Mouse (Mus musculus) C2C12 (cell line): ENCODE data around the gene Itgb2. TPM values are rescaled to one million over a fixed set of nuclear protein-coding genes. Genes with fewer than 3 reads are reported as not detected.

Experiments
- H3K27me3 ChIP-seq: one replicate; pipeline ENCODE4 v1.6.1; 2011; ENCODE audit not compliant: control insufficient read depth, insufficient read depth, insufficient read length
- H3K36me3 ChIP-seq: one replicate; pipeline ENCODE4 v1.6.1; 2011; ENCODE audit not compliant: control insufficient read depth, insufficient read depth
- H3K4me3 ChIP-seq: one replicate; pipeline ENCODE4 v1.5.1; 2011; ENCODE audit warnings: mild to moderate bottlenecking, control low read depth; ENCODE audit not compliant: poor library complexity, insufficient read depth, severe bottlenecking
- H3K79me2 ChIP-seq: one replicate; pipeline ENCODE4 v1.6.1; 2011; ENCODE audit not compliant: control insufficient read depth, insufficient read depth
- H3K79me3 ChIP-seq: one replicate; pipeline ENCODE4 v1.6.1; 2011; ENCODE audit warnings: low read depth, control low read depth
- H3ac ChIP-seq: one replicate; pipeline ENCODE3; 2011; ENCODE audit warnings: low read depth; ENCODE audit not compliant: control insufficient read depth, insufficient read length
- CEBPB ChIP-seq: IDR thresholded peaks from one replicate; pipeline ENCODE4 v1.6.1; 2011; ENCODE audit warnings: low read depth, mild to moderate bottlenecking, control low read depth, moderate library complexity
- CTCF ChIP-seq: IDR thresholded peaks from one replicate; pipeline ENCODE4 v1.5.1; 2011; ENCODE audit not compliant: control insufficient read depth, insufficient read depth, insufficient read length
- FOSL1 ChIP-seq: IDR thresholded peaks from one replicate; pipeline ENCODE4 v1.8.0; 2011; ENCODE audit warnings: mild to moderate bottlenecking, low read length; ENCODE audit not compliant: poor library complexity, insufficient read depth, severe bottlenecking
- MAX ChIP-seq: IDR thresholded peaks from one replicate; pipeline ENCODE4 v1.6.1; 2011; ENCODE audit warnings: mild to moderate bottlenecking, control low read depth
- MYOD1 ChIP-seq: IDR thresholded peaks from one replicate; pipeline ENCODE4 v1.6.1; 2011; ENCODE audit warnings: low read depth; ENCODE audit not compliant: control insufficient read depth, insufficient read length
- MYOG ChIP-seq: IDR thresholded peaks from one replicate; pipeline ENCODE4 v1.6.1; 2011; ENCODE audit not compliant: control insufficient read depth, insufficient read length; ENCODE audit errors: extremely low read depth
- USF1 ChIP-seq: IDR thresholded peaks from one replicate; pipeline ENCODE4 v1.6.1; 2011; ENCODE audit warnings: low read depth, mild to moderate bottlenecking, control low read depth, moderate library complexity
- polyA plus RNA-seq: library from polyadenylated mRNA; unstranded; fragments of >200 nt; fragmentation: generic; extraction: Trizol; gene quantifications from one replicate; pipeline ENCODE4 v1.2.1, GENCODE M21; 2012; ENCODE audit warnings: missing spikeins

Gene Itgb2
- polyA plus RNA-seq, 1 experiment, result 0.47 TPM

- Histone ChIP-seq H3K36me3 (no peaks in the 10 kb centered on the region), H3K27me3 (no peaks in the 10 kb centered on the region), H3K79me2 (no peaks in the 10 kb centered on the region), H3ac (no peak overlapping the region), H3K4me3 (no peak overlapping the region), H3K79me3 (no peaks in the 10 kb centered on the region)
- TF ChIP-seq CTCF, result no peak
- no peak for TF ChIP-seq MYOG
- peak; percentile 99 for TF ChIP-seq MAX
- TF ChIP-seq USF1, result peak; percentile 33
- TF ChIP-seq CEBPB, result peak; percentile 52
- TF ChIP-seq MYOD1, result peak; percentile 11
- peak; percentile 80 for TF ChIP-seq FOSL1
These were observed 40.1 kb downstream of the Itgb2 start for GRCm38 (mm10) chr10:77569973-77570658.

- no peaks in the 10 kb centered on the region for H3K79me2 ChIP-seq
- H3ac ChIP-seq, result no peak overlapping the region
- H3K4me3 ChIP-seq, result no peak overlapping the region
- H3K79me3 ChIP-seq, result no peaks in the 10 kb centered on the region
- TF ChIP-seq MYOD1 (no peak), CTCF (no peak), CEBPB (no peak), MAX (no peak), USF1 (no peak), MYOG (no peak), FOSL1 (no peak)
- H3K36me3 ChIP-seq, result no peaks in the 10 kb centered on the region
- H3K27me3 ChIP-seq, result no peaks in the 10 kb centered on the region
These were observed 42.2 kb downstream of the Itgb2 start for GRCm38 (mm10) chr10:77572225-77572624.

- H3K4me3 ChIP-seq, result no peak overlapping the region
- H3K79me2 ChIP-seq, result no peaks in the 10 kb centered on the region
- TF ChIP-seq MYOG (no peak), USF1 (no peak), FOSL1 (no peak), MAX (no peak), MYOD1 (no peak), CEBPB (no peak), CTCF (no peak)
- H3K36me3 ChIP-seq, result no peaks in the 10 kb centered on the region
- no peaks in the 10 kb centered on the region for H3K79me3 ChIP-seq
- no peak overlapping the region for H3ac ChIP-seq
- H3K27me3 ChIP-seq, result no peaks in the 10 kb centered on the region
These were observed 43.1 kb downstream of the Itgb2 start for GRCm38 (mm10) chr10:77573162-77573561.

- peaks cover 36% of the 10 kb centered on the region for H3K79me2 ChIP-seq
- H3K4me3 ChIP-seq, result no peak overlapping the region
- H3K79me3 ChIP-seq, result peaks cover 25% of the 10 kb centered on the region
- H3K36me3 ChIP-seq, result no peaks in the 10 kb centered on the region
- H3ac ChIP-seq, result no peak overlapping the region
- TF ChIP-seq MAX, result no peak
- TF ChIP-seq MYOD1, result no peak
- TF ChIP-seq USF1, result no peak
- no peak for TF ChIP-seq CTCF
- no peak for TF ChIP-seq CEBPB
- no peak for TF ChIP-seq FOSL1
- TF ChIP-seq MYOG, result no peak
- no peaks in the 10 kb centered on the region for H3K27me3 ChIP-seq
These were observed 50.2 kb downstream of the Itgb2 start for GRCm38 (mm10) chr10:77580027-77580920.

GRCm38 (mm10) chr10:77581023-77581407, 51.0 kb downstream of the Itgb2 start:
- Histone ChIP-seq H3ac (peak overlapping the region; percentile 58), H3K79me3 (peaks cover 32% of the 10 kb centered on the region), H3K4me3 (peak overlapping the region; percentile 62), H3K36me3 (peaks cover 2% of the 10 kb centered on the region), H3K79me2 (peaks cover 44% of the 10 kb centered on the region), H3K27me3 (no peaks in the 10 kb centered on the region)
- no peak for TF ChIP-seq CEBPB
- no peak for TF ChIP-seq MYOD1
